Mouse (Mus musculus) ES-E14 (cell line): ENCODE data around the gene Anln.

Experiments
- CHD2 ChIP-seq: IDR thresholded peaks from 2 replicates; pipeline ENCODE4 v1.6.1; 2014; ENCODE audit warnings: mild to moderate bottlenecking, low read depth, low read length, inconsistent platforms
- HCFC1 ChIP-seq: IDR thresholded peaks from 2 replicates; pipeline ENCODE4 v1.6.1; 2012; ENCODE audit warnings: low read length, inconsistent platforms, borderline replicate concordance; ENCODE audit not compliant: insufficient read depth
- MAFK ChIP-seq: IDR thresholded peaks from 2 replicates; pipeline ENCODE4 v1.6.1; 2014; ENCODE audit warnings: mild to moderate bottlenecking, low read depth, low read length, inconsistent platforms; ENCODE audit not compliant: insufficient read depth
- ZNF384 ChIP-seq: IDR thresholded peaks from 2 replicates; pipeline ENCODE4 v1.6.1; 2012; ENCODE audit warnings: low read depth, low read length, inconsistent platforms

DNA sequence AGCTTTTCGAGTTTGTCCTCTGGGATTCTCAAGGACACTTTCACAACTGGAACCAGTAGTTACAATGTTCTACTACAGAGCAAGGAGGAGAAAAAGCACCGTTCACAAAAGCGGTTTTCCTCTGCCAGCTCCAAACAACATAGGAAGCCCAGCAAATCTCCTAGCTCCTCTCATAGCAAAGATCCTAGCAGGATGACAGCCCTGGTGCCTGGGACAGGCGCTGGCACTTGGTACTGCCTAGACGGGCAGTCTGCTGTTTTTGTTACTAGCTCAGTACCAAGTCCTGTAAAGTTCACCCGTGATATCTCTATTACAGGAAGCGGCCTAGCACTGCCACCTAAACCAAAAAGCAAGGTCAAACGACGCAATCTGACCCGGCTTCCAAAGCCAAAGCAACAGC, 35.2 kb upstream of the Anln start:
- no peak for TF ChIP-seq MAFK
- no peak for TF ChIP-seq ZNF384
- no peak for TF ChIP-seq CHD2
- no peak for TF ChIP-seq HCFC1
